Mouse (Mus musculus): ENCODE measurements around the gene Tmprss2. TPM values are rescaled to one million over a fixed set of nuclear protein-coding genes. Genes with fewer than 3 reads are reported as not detected.

Tmprss2 gene
- polyA plus RNA-seq, 1 experiment: not detected

DNA sequence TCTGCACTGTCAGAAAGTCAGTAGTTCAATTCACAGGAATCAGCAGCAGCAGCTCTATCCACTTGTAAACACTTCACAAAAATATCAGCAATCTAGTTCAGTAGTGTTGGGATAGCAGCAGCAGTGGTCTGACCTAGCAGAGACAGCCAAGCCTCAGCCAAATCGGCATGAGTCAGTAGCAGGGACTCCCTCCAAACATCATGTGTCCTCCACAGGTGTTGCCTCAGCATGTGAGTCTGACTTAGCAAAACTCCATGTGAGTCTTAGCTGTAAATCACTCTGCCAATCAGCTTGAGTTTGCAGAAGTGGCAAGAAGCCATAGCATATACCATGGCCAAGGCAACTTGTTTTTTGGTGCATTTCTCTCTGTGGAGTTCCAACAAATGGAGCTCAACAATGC, 77.9 kb downstream of the Tmprss2 start:
- WGBS: 54% methylated on average over 1 of the region's 1 CpGs
- TF ChIP-seq POLR2A (IDR thresholded peaks at IDR 0.05; ENCODE audit: borderline replicate concordance, control insufficient read depth, low read depth, low read length): no peak
- no peak for TF ChIP-seq CTCF (IDR thresholded peaks at IDR 0.05; ENCODE audit: control insufficient read depth, insufficient read depth, low read length)
- H3K4me1 ChIP-seq (ENCODE audit: control insufficient read depth, insufficient read depth, low read length): peaks cover 2% of the 10 kb centered on the region; the same call in 1 of the 2 replicates

DNA sequence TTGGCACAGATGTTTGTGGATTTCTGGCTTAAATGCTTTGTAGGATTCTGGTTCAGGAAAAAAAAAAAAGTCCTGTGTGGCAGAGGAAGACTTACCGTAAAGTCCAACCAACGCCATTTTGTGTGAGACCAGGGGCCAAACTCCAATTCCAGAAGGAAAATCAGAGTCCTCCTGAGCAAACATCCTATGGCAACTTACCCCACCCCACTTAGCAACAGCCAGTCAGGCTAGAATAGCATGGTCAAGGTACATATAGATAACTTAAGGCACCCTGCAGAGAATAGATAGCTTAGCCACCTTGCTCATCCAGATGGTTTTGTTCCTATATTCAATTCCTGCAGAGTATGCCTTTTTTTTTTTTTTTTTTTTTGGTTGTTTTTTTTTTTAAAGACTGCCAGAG, 81.8 kb downstream of the Tmprss2 start:
- no peak for TF ChIP-seq POLR2A (IDR thresholded peaks at IDR 0.05; ENCODE audit: borderline replicate concordance, control insufficient read depth, low read depth, low read length)
- TF ChIP-seq CTCF (IDR thresholded peaks at IDR 0.05; ENCODE audit: control insufficient read depth, insufficient read depth, low read length): no peak

More for the DNA sequence above, 77.9 kb downstream of the Tmprss2 start:
- Histone ChIP-seq H3K27ac (ENCODE audit: control insufficient read depth, insufficient read depth, low read depth, low read length, poor library complexity) (no peak overlapping the region), H3K4me3 (replicated peaks; ENCODE audit: control insufficient read depth, low read depth, low read length) (no peak overlapping the region)

DNA sequence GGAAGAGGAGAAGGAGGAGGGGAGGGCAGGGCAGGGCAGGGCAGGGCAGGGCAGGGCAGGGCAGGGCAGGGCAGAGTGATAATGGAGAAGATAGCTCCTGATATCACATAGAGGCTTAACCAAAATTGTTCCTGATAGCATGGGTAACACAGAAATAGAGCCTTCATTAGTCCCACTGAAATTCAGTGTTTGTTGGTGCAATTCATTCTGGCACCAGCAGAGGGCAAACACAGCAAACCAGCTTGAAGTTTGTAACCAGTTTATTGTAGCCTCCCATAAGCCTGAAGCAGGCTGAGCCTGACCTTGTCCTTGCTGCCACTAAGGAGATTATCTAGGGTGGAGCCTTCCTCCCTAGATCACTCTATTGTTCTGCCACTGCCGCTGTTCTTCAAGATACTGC, 88.0 kb downstream of the Tmprss2 start:
- H3K4me3 ChIP-seq (replicated peaks; ENCODE audit: control insufficient read depth, low read depth, low read length): no peak overlapping the region

More for the DNA sequence above, 81.8 kb downstream of the Tmprss2 start:
- WGBS: 80% methylated on average over 2 of the region's 2 CpGs
- no peaks in the 10 kb centered on the region for H3K4me1 ChIP-seq (ENCODE audit: control insufficient read depth, insufficient read depth, low read length)
- H3K4me3 ChIP-seq (replicated peaks; ENCODE audit: control insufficient read depth, low read depth, low read length): no peak overlapping the region
- no peak overlapping the region for H3K27ac ChIP-seq (ENCODE audit: control insufficient read depth, insufficient read depth, low read depth, low read length, poor library complexity)

DNA sequence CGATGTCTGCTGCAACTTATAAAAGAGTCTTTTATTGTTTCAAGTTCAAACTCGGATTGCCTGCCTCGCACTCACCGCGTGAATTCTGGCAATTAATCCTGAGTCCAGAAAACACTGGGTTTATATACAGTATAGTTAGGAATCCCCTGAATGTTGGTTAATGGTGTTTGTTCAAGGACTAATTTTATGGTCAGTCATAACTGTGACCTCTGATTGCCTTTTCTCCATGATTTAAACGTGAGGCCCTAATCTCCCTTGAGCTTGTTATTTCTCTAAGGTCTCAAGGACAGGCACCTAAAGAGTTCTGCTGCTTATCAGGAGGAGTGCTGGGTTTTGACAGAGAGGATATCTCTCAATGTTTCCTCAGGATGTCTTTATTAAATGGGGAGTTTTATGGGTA, 89.0 kb downstream of the Tmprss2 start:
- TF ChIP-seq CTCF (IDR thresholded peaks at IDR 0.05; ENCODE audit: control insufficient read depth, insufficient read depth, low read length) (no peak), POLR2A (IDR thresholded peaks at IDR 0.05; ENCODE audit: borderline replicate concordance, control insufficient read depth, low read depth, low read length) (no peak)
- Histone ChIP-seq H3K4me1 (ENCODE audit: control insufficient read depth, insufficient read depth, low read length) (no peaks in the 10 kb centered on the region), H3K27ac (ENCODE audit: control insufficient read depth, insufficient read depth, low read depth, low read length, poor library complexity) (no peak overlapping the region), H3K4me3 (replicated peaks; ENCODE audit: control insufficient read depth, low read depth, low read length) (no peak overlapping the region)
- 85% methylated on average over 6 of the region's 6 CpGs for WGBS

More for the DNA sequence above, 88.0 kb downstream of the Tmprss2 start:
- WGBS: 16% methylated on average over 1 of the region's 1 CpGs
- no peak for TF ChIP-seq CTCF (IDR thresholded peaks at IDR 0.05; ENCODE audit: control insufficient read depth, insufficient read depth, low read length)
- TF ChIP-seq POLR2A (IDR thresholded peaks at IDR 0.05; ENCODE audit: borderline replicate concordance, control insufficient read depth, low read depth, low read length): no peak
- no peak overlapping the region for H3K27ac ChIP-seq (ENCODE audit: control insufficient read depth, insufficient read depth, low read depth, low read length, poor library complexity)
- no peaks in the 10 kb centered on the region for H3K4me1 ChIP-seq (ENCODE audit: control insufficient read depth, insufficient read depth, low read length)

DNA sequence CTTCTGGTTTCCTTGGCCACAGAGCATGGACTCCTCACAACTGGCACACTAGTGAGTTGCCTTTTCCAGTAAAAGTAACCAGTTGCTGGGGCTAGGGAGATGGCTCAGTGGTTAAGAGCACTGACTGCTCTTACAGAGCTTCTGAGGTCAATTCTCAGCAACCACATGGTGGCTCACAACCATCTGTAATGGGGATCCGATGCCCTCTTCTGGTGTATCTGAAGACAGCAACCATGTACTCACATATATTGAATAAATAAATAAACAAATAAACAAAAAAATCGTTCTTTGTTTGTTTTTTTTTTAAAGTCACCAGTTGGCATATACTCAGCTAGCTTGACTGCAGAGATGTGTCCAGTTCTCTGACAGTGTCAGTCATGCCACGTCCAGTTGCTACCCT, 94.7 kb downstream of the Tmprss2 start:
- 72% methylated on average over 3 of the region's 3 CpGs for WGBS
- Histone ChIP-seq H3K4me3 (replicated peaks; ENCODE audit: control insufficient read depth, low read depth, low read length) (no peak overlapping the region), H3K4me1 (ENCODE audit: control insufficient read depth, insufficient read depth, low read length) (no peaks in the 10 kb centered on the region), H3K27ac (ENCODE audit: control insufficient read depth, insufficient read depth, low read depth, low read length, poor library complexity) (no peak overlapping the region)
- TF ChIP-seq CTCF (IDR thresholded peaks at IDR 0.05; ENCODE audit: control insufficient read depth, insufficient read depth, low read length) (no peak), POLR2A (IDR thresholded peaks at IDR 0.05; ENCODE audit: borderline replicate concordance, control insufficient read depth, low read depth, low read length) (no peak)

Other genes starting within 250 kb of the Tmprss2 start
- 6.4 and 7.8 TPM in 2 replicates for gene Mx1, start 148.3 kb downstream of the Tmprss2 start, polyA plus RNA-seq (2011; ENCODE audit: insufficient read depth, insufficient read length, low replicate concordance, missing spikeins)
- 2.4 TPM in 1 of 2 replicates, not detected in the other for gene Fam3b, start 96.4 kb downstream of the Tmprss2 start, polyA plus RNA-seq (2011; ENCODE audit: insufficient read depth, insufficient read length, low replicate concordance, missing spikeins)
- gene Ripk4, start 152.6 kb upstream of the Tmprss2 start, polyA plus RNA-seq (2011; ENCODE audit: insufficient read depth, insufficient read length, low replicate concordance, missing spikeins): not detected in 2 replicates
- 3.3 and 9.9 TPM in 2 replicates for gene Prdm15, start 240.7 kb upstream of the Tmprss2 start, polyA plus RNA-seq (2011; ENCODE audit: insufficient read depth, insufficient read length, low replicate concordance, missing spikeins)

Measured in bone marrow, adult 2 months (tissue).